Mouse (Mus musculus): ENCODE measurements at regions not wholly inside any gene's neighbourhood (a gene's known extent, or its start where the extent isn't known, plus 50 kb on each side); places are given as distances from the start of the nearest gene placed in this dataset.
A peak's percentile ranks its signal among the peaks of the same experiment; 100 is the strongest.

- in situ Hi-C loops (cut with MboI; ENCODE audit: low pct_unique_long_range_greater_than_20kb), result no loop called here
- ChIA-PET CTCF (interaction anchor here (1.1 kb wide), 3 partner anchors 8 to 41 kb away, joined by 3 to 4 read pairs (median 3); no protein-coding TSS in a partner anchor), POLR2A (no interaction called here)
- no peak for ATAC-seq
- DNase-seq (ENCODE audit: low read depth, low spot score), result no peak
- TF ChIP-seq CTCF (IDR thresholded peaks at IDR 0.05), result no peak
- H3K27me3 ChIP-seq, result no peaks in the 10 kb centered on the region
Observed at GRCm38 (mm10) chr9:116283790-116284526, 108.8 kb upstream of the Tgfbr2 start.

GRCm38 (mm10) chr9:116281654-116282053 lies 106.5 kb upstream of the Tgfbr2 start:
- DNase-seq (ENCODE audit: low read depth, low spot score) (no peak), ATAC-seq (no peak)
- POLR2A ChIA-PET, result no interaction called here
- no peaks in the 10 kb centered on the region for H3K27me3 ChIP-seq
- no peak for TF ChIP-seq CTCF (IDR thresholded peaks at IDR 0.05)
- CTCF ChIA-PET, result no interaction called here
- in situ Hi-C loops (cut with MboI; ENCODE audit: low pct_unique_long_range_greater_than_20kb), result no loop called here

- TF ChIP-seq CTCF (IDR thresholded peaks at IDR 0.05), result no peak
- ChIA-PET POLR2A (interaction anchor here (0.7 kb wide), 1 partner anchor 88 kb away, joined by 4 read pairs; no protein-coding TSS in a partner anchor), CTCF (no interaction called here)
- no peaks in the 10 kb centered on the region for H3K27me3 ChIP-seq
- ATAC-seq, result no peak
- DNase-seq (ENCODE audit: low read depth, low spot score), result no peak
- in situ Hi-C loops (cut with MboI; ENCODE audit: low pct_unique_long_range_greater_than_20kb), result no loop called here
Observed at GRCm38 (mm10) chr9:116280146-116280545, 105.0 kb upstream of the Tgfbr2 start.

- in situ Hi-C loops (cut with MboI; ENCODE audit: low pct_unique_long_range_greater_than_20kb), result no loop called here
- ChIA-PET POLR2A (no interaction called here), CTCF (no interaction called here)
- TF ChIP-seq CTCF (IDR thresholded peaks at IDR 0.05), result no peak
- DNase-seq (ENCODE audit: low read depth, low spot score) (no peak), ATAC-seq (no peak)
- H3K27me3 ChIP-seq, result no peaks in the 10 kb centered on the region
Observed at GRCm38 (mm10) chr9:116278862-116279261, 103.7 kb upstream of the Tgfbr2 start.

GRCm38 (mm10) chr9:116277736-116278135 lies 102.6 kb upstream of the Tgfbr2 start:
- POLR2A ChIA-PET, result no interaction called here
- no peaks in the 10 kb centered on the region for H3K27me3 ChIP-seq
- in situ Hi-C loops (cut with MboI; ENCODE audit: low pct_unique_long_range_greater_than_20kb), result no loop called here
- CTCF ChIA-PET, result no interaction called here
- no peak for DNase-seq (ENCODE audit: low read depth, low spot score)
- no peak for TF ChIP-seq CTCF (IDR thresholded peaks at IDR 0.05)
- ATAC-seq, result no peak

- CTCF ChIA-PET, result no interaction called here
- no peaks in the 10 kb centered on the region for H3K27me3 ChIP-seq
- TF ChIP-seq CTCF (IDR thresholded peaks at IDR 0.05), result no peak
- ATAC-seq (no peak), DNase-seq (ENCODE audit: low read depth, low spot score) (no peak)
- in situ Hi-C loops (cut with MboI; ENCODE audit: low pct_unique_long_range_greater_than_20kb), result no loop called here
- POLR2A ChIA-PET, result interaction anchor here (0.7 kb wide), 1 partner anchor 69 kb away, joined by 3 read pairs; no protein-coding TSS in a partner anchor
Observed at GRCm38 (mm10) chr9:116276141-116276540, 101.0 kb upstream of the Tgfbr2 start.

- DNase-seq (ENCODE audit: low read depth, low spot score), result no peak
- CTCF ChIA-PET, result interaction anchor here (0.6 kb wide), 1 partner anchor 31 kb away, joined by 3 read pairs; no protein-coding TSS in a partner anchor
- no peak for ATAC-seq
- no peak for TF ChIP-seq CTCF (IDR thresholded peaks at IDR 0.05)
- no peaks in the 10 kb centered on the region for H3K27me3 ChIP-seq
- in situ Hi-C loops (cut with MboI; ENCODE audit: low pct_unique_long_range_greater_than_20kb), result no loop called here
- POLR2A ChIA-PET, result no interaction called here
Observed at GRCm38 (mm10) chr9:116272446-116272845, 97.3 kb upstream of the Tgfbr2 start.

- no peaks in the 10 kb centered on the region for H3K27me3 ChIP-seq
- ChIA-PET CTCF (no interaction called here), POLR2A (no interaction called here)
- in situ Hi-C loops (cut with MboI; ENCODE audit: low pct_unique_long_range_greater_than_20kb), result no loop called here
- DNase-seq (ENCODE audit: low read depth, low spot score), result no peak
- no peak for ATAC-seq
- no peak for TF ChIP-seq CTCF (IDR thresholded peaks at IDR 0.05)
Observed at GRCm38 (mm10) chr9:116270417-116270828, 95.3 kb upstream of the Tgfbr2 start.

GRCm38 (mm10) chr9:116267411-116267810 lies 92.3 kb upstream of the Tgfbr2 start:
- POLR2A ChIA-PET, result no interaction called here
- no peak for DNase-seq (ENCODE audit: low read depth, low spot score)

GRCm38 (mm10) chr9:116263833-116264232 lies 88.7 kb upstream of the Tgfbr2 start:
- ChIA-PET POLR2A (no interaction called here), CTCF (no interaction called here)
- no peak for DNase-seq (ENCODE audit: low read depth, low spot score)
- ATAC-seq, result no peak
- no peaks in the 10 kb centered on the region for H3K27me3 ChIP-seq
- in situ Hi-C loops (cut with MboI; ENCODE audit: low pct_unique_long_range_greater_than_20kb), result no loop called here
- TF ChIP-seq CTCF (IDR thresholded peaks at IDR 0.05), result no peak

More at GRCm38 (mm10) chr9:116267411-116267810, 92.3 kb upstream of the Tgfbr2 start:
- in situ Hi-C loops (cut with MboI; ENCODE audit: low pct_unique_long_range_greater_than_20kb), result no loop called here
- peak; percentile 90 for ATAC-seq
- TF ChIP-seq CTCF (IDR thresholded peaks at IDR 0.05), result no peak
- no peaks in the 10 kb centered on the region for H3K27me3 ChIP-seq
- CTCF ChIA-PET, result no interaction called here

GRCm38 (mm10) chr9:116259569-116259968 lies 84.4 kb upstream of the Tgfbr2 start:
- peak; percentile 44 for ATAC-seq
- in situ Hi-C loops (cut with MboI; ENCODE audit: low pct_unique_long_range_greater_than_20kb), result no loop called here

More at GRCm38 (mm10) chr9:116259569-116259968, 84.4 kb upstream of the Tgfbr2 start:
- POLR2A ChIA-PET, result interaction anchor here (0.6 to 0.8 kb wide), 2 partner anchors 17 to 93 kb away, joined by 3 read pairs; no protein-coding TSS in a partner anchor
- no peaks in the 10 kb centered on the region for H3K27me3 ChIP-seq
- peak; percentile 59 for DNase-seq (ENCODE audit: low read depth, low spot score)
- CTCF ChIA-PET, result interaction anchor here (1.0 to 1.1 kb wide), 2 partner anchors 17 to 42 kb away, joined by 3 read pairs; no protein-coding TSS in a partner anchor
- no peak for TF ChIP-seq CTCF (IDR thresholded peaks at IDR 0.05)

Measured in Patski (cell line).